Mouse (Mus musculus): ENCODE measurements around the gene Cx3cl1. TPM values are rescaled to one million over a fixed set of nuclear protein-coding genes. Genes with fewer than 3 reads are reported as not detected.

Cx3cl1 gene
- total RNA-seq, 4 experiments from 2014 or later, result 333 to 386 (median 359) TPM

Other genes starting within 250 kb of the Cx3cl1 start
- gene Cpne2, start 239.0 kb upstream of the Cx3cl1 start, total RNA-seq (2022), result 10 to 100 TPM; 45.0 to 47.3 (median 46.7) TPM
- gene Rspry1, start 170.1 kb upstream of the Cx3cl1 start, total RNA-seq (2022), result 10 to 100 TPM; 25.5 to 30.5 (median 27.0) TPM
- gene Fam192a, start 170.0 kb upstream of the Cx3cl1 start, total RNA-seq (2022), result 10 to 100 TPM; 36.1 to 44.1 (median 40.0) TPM
- gene Arl2bp, start 105.4 kb upstream of the Cx3cl1 start, total RNA-seq (2022), result 100 to 1,000 TPM; 138 to 156 (median 154) TPM
- gene Pllp, start 75.7 kb upstream of the Cx3cl1 start, total RNA-seq (2022), result 10 to 100 TPM; 29.6 to 61.0 (median 49.6) TPM
- gene Ccl22, start 26.4 kb upstream of the Cx3cl1 start, total RNA-seq (2022), result under 1 TPM in 2 of 4 experiments, not detected in 2; 0.33 to 0.40 TPM
- 10 to 100 TPM in 1 of 4 experiments, 1 to 10 TPM in 3; 3.7 to 10.8 (median 6.9) TPM for gene Ccl17, start 38.4 kb downstream of the Cx3cl1 start, total RNA-seq (2022)
- 10 to 100 TPM; 83.6 to 98.9 (median 87.1) TPM for gene Coq9, start 66.3 kb downstream of the Cx3cl1 start, total RNA-seq (2022)
- gene Ciapin1, start 66.3 kb downstream of the Cx3cl1 start, total RNA-seq (2022), result 10 to 100 TPM; 62.0 to 88.0 (median 71.0) TPM
- gene Polr2c, start 85.4 kb downstream of the Cx3cl1 start, total RNA-seq (2022), result 10 to 100 TPM; 62.9 to 80.4 (median 72.9) TPM
- gene Dok4, start 104.3 kb downstream of the Cx3cl1 start, total RNA-seq (2022), result 10 to 100 TPM; 18.1 to 22.7 (median 19.8) TPM
- gene Ccdc102a, start 146.1 kb downstream of the Cx3cl1 start, total RNA-seq (2022), result 1 to 10 TPM; 1.0 to 2.6 (median 1.4) TPM
- gene Adgrg5, start 151.7 kb downstream of the Cx3cl1 start, total RNA-seq (2022), result under 1 TPM in 2 of 4 experiments, not detected in 2; 0.73 to 0.85 TPM
- 10 to 100 TPM; 81.5 to 97.4 (median 90.2) TPM for gene Adgrg1, start 202.7 kb downstream of the Cx3cl1 start, total RNA-seq (2022)
- gene Adgrg3, start 245.7 kb downstream of the Cx3cl1 start, total RNA-seq (2022), result under 1 TPM in 3 of 4 experiments, not detected in 1; 0.20 to 0.47 (median 0.27) TPM